Mouse (Mus musculus) heart, postnatal 0 days (tissue): Measurements from ENCODE around the gene Gpd2.

ENCODE experiments used
- CTCF ChIP-seq: IDR thresholded peaks from 2 replicates; pipeline ENCODE4 v1.5.1; 2016; ENCODE audit warnings: antibody characterized with exemption, control low read depth, low read depth
- EP300 ChIP-seq: IDR thresholded peaks from 2 replicates; pipeline ENCODE4 v1.6.1; 2016; ENCODE audit warnings: antibody characterized with exemption, low read depth

DNA sequence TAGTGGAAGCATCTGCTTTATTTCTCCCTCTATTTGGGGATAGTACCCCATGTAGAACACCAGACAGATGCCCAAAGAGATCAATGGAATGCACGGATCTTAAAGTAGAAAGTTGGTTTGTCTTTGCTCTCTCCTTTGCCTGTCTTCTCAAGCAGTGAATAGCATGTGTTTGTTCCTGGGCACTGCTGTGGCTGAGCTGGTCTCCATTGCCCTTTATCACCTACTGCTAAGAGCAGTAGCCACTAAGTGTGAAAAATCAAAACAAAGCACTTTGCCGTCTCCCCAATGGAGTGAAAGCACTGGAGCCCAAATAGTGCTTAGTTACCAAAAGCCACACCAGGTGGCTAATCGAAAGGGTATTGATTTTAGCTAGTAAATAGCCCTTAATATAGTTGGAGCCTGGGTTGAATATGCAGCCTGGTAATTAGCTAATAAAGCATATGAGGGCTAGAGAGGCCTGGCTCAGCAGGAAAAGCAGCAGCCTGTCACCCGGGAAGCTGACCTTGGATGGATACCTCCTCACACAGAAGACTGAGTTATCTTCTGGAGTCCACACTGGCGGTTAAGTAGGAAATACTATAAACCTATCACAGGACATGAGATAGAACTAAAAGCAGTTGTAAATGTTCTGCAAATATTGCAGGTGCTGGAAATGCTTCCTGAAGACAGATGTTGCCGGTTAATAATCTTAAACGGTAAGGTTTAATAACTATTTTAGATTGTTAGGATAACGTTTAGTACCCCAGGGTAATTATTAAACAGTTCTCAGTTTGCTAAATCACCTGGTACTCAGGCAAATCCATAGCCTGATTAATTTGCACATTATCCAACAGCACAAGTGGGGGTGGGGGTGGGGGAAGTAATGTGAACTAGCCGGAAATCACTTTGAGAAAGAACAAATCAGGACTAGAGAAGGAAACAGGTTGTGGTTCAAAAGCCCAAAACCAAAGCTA lies 26.1 kb upstream of the Gpd2 start:
- TF ChIP-seq EP300 = no peak
- no peak for TF ChIP-seq CTCF
